Mouse (Mus musculus) testis, adult 2 months (tissue): ENCODE data around the gene Spaca4.

Source experiments
- CTCF ChIP-seq: fragments of 200-500 bp; IDR thresholded peaks from 2 replicates; pipeline ENCODE4 v1.5.1; 2012; ENCODE audit warnings: low read depth, mild to moderate bottlenecking, inconsistent platforms, low read length, moderate library complexity; ENCODE audit not compliant: control insufficient read depth, insufficient read depth, insufficient replicate concordance
- POLR2A ChIP-seq: fragments of 200-500 bp; IDR thresholded peaks from 2 replicates; pipeline ENCODE4 v1.6.1; 2012; ENCODE audit warnings: low read depth, mild to moderate bottlenecking, inconsistent platforms, low read length, moderate library complexity; ENCODE audit not compliant: control insufficient read depth

DNA sequence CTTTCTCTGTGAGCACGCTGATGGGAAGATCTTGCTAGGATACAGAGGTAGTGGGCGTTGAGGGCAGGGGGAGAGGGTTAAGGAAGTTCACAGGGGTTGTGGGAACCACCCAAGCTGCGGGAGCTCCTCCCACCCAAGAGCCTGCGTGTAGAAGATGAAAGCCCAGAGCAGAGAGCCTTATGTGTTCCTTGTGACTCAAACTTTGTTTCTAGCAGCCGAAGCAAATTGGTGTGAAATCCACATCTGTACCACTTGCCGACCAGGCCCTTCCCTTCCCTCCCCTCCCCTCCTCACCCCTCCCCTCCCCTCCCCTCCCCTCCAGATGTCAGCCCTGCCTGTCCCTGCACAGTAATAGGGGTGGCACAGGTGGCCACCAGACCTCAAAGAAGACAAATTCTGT lies 30.5 kb downstream of the Spaca4 start:
- TF ChIP-seq CTCF, result no peak
- TF ChIP-seq POLR2A, result no peak
